Mouse (Mus musculus): ENCODE measurements around the gene Adarb2.

DNA sequence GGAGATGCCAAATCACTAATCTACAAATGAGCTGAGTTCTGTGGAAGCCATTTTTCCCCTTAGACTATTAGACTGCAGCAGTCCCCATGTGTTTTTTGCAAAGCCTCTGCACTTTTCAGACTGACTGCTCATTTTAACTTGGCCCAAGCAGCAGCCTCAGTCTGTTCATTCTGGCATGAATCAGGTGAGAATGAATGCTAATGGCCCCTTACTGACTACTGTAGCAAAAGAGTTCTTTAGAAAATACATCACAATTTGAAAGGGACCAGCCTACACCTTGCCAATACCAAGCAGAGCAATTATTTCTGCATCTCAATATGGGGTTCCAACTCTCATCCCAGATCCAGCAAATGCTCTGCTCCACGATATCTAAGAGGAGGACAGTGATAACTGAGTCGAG lies 335.8 kb downstream of the Adarb2 start:
- TF ChIP-seq CTCF (IDR thresholded peaks at IDR 0.05; ENCODE audit: extremely low read depth, insufficient read depth, low read length) (no peak), POLR2A (IDR thresholded peaks at IDR 0.05; ENCODE audit: extremely low read depth, insufficient read depth, low read length) (no peak)
